Mouse (Mus musculus) forebrain, embryonic 14.5 days (tissue): ENCODE data around the gene Mb. TPM values are rescaled to one million over a fixed set of nuclear protein-coding genes. Genes with fewer than 3 reads are reported as not detected.

Experiments used
- ATAC-seq: fragments of 200-750 bp; cut with Nextera tagmentation; 2 replicates; pipeline ENCODE4 v1.8.0; 2017; ENCODE audit warnings: mild to moderate bottlenecking, moderate library complexity
- DNase-seq: peaks from one replicate; pipeline ENCODE4 v3.0.0-alpha.2; 2015; ENCODE audit warnings: low spot score
- H3K27ac ChIP-seq: fragments of 300-500 bp; sonication (generic); 2 replicates; pipeline ENCODE4 v1.5.1; 2014; ENCODE audit warnings: low read depth, mild to moderate bottlenecking, control low read depth, low read length, moderate library complexity
- H3K27me3 ChIP-seq: fragments of 300-500 bp; sonication (generic); replicated peaks from 2 replicates; pipeline ENCODE4 v1.6.1; 2014; ENCODE audit warnings: low read length, control low read depth, mixed read lengths; ENCODE audit not compliant: control insufficient read depth, insufficient read depth
- H3K36me3 ChIP-seq: fragments of 300-500 bp; sonication (generic); 2 replicates; pipeline ENCODE4 v1.6.1; 2014; ENCODE audit warnings: low read length, control low read depth; ENCODE audit not compliant: control insufficient read depth, insufficient read depth
- H3K4me1 ChIP-seq: fragments of 300-500 bp; sonication (generic); 2 replicates; pipeline ENCODE4 v1.6.1; 2014; ENCODE audit warnings: antibody characterized with exemption, low read length, control low read depth; ENCODE audit not compliant: control insufficient read depth, insufficient read depth
- H3K4me2 ChIP-seq: fragments of 300-500 bp; sonication (generic); 2 replicates; pipeline ENCODE4 v1.6.1; 2014; ENCODE audit warnings: mild to moderate bottlenecking, control low read depth, low read length
- H3K4me3 ChIP-seq: fragments of 300-500 bp; sonication (generic); 2 replicates; pipeline ENCODE4 v1.5.1; 2014; ENCODE audit warnings: low read depth, low read length, control low read depth
- H3K9ac ChIP-seq: fragments of 300-500 bp; sonication (generic); 2 replicates; pipeline ENCODE4 v1.6.1; 2014; ENCODE audit warnings: mild to moderate bottlenecking, low read length, control low read depth, moderate library complexity
- H3K9me3 ChIP-seq: fragments of 300-500 bp; sonication (generic); replicated peaks from 2 replicates; pipeline ENCODE4 v1.6.1; 2016; ENCODE audit warnings: low read length, control low read depth, mixed read lengths; ENCODE audit not compliant: control insufficient read depth
- WGBS: fragments of 180-500 bp; shearing (Covaris S2); extraction: QIAGEN DNeasy Blood & Tissue Kit; methylation state at CpG from one replicate; pipeline ENCODE4 v1.1.7; 2014; 5-methylcytosine and 5-hydroxymethylcytosine counted together
- polyA plus RNA-seq: library from polyadenylated mRNA; unstranded; fragments of >200 nt; fragmentation: Nextera tagmentation; extraction: Ambion mirVana; gene quantifications from 2 replicates; pipeline ENCODE4 v1.2.1, GENCODE M21; 2014

Gene Mb
- polyA plus RNA-seq, result 0.40 TPM in 1 of 2 replicates, not detected in the other

- Histone ChIP-seq H3K4me3 (no peak within 1 kb of the TSS), H3K4me1 (peaks cover 5% of the 10 kb centered on the region; the same call in 1 of the 2 replicates), H3K9me3 (no peaks in the 10 kb centered on the region), H3K36me3 (no peaks in the 10 kb centered on the region), H3K27me3 (no peaks in the 10 kb centered on the region), H3K4me2 (no peak within 1 kb of the TSS), H3K9ac (no peak within 1 kb of the TSS), H3K27ac (no peak within 1 kb of the TSS)
- WGBS, result 92% methylated on average over 10 of the region's 10 CpGs
- DNase-seq (no peak), ATAC-seq (no peak)
Observed at GRCm38 (mm10) chr15:77050570-77050969, at the start of gene Mb. Mb (minus strand) TSS chr15:77050670.

DNA sequence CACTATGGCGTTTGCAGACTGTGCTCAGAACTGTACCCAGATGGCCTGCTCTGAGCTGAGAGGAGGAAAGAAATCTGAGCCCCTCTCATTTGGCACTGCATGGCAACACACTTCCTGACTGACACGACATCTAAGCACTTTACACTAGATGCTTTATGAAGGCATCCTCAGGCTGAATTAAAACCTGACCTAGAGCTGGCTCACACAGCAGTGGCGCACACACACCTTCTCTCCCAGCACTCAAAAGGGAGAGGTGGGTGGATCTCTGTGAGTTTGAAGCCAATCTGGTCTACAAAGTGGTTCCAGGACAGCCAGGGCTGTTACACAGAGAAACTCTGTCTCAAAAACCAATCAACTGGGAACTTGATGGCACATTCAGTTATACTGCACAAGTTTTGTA is 49.3 kb upstream of the Mb start:
- Histone ChIP-seq H3K36me3 (peaks cover 55% of the 10 kb centered on the region), H3K4me3 (no peak overlapping the region), H3K9me3 (no peaks in the 10 kb centered on the region), H3K9ac (no peak overlapping the region), H3K27me3 (no peaks in the 10 kb centered on the region), H3K4me1 (no peaks in the 10 kb centered on the region), H3K27ac (no peak overlapping the region), H3K4me2 (no peak overlapping the region)
- WGBS, result 67% methylated on average over 3 of the region's 3 CpGs
- ATAC-seq (no peak), DNase-seq (no peak)

DNA sequence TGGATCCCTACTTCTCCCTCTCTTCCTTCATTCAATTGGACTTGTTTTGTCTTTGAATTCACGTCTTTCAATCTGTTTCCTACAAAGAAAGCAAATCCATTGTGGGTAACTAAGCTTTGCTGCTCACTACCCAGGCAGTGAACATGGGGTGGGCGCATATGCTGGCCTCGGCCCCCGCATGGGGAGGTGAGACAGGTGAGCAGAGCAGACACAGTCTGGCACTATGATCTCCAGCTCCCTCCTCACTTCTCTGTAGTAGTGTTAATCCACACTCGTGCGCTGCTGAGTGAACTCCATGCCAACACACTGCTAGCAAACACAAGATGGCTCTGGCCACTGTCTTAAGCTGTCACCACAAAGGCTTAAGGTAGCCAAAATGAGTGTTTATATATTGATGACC is 46.9 kb upstream of the Mb start:
- H3K9me3 ChIP-seq, result no peaks in the 10 kb centered on the region
- H3K36me3 ChIP-seq, result peaks cover 73% of the 10 kb centered on the region
- no peak for DNase-seq
- no peak for ATAC-seq
- no peak overlapping the region for H3K27ac ChIP-seq
- no peak overlapping the region for H3K4me2 ChIP-seq
- H3K9ac ChIP-seq, result no peak overlapping the region
- no peaks in the 10 kb centered on the region for H3K27me3 ChIP-seq
- H3K4me3 ChIP-seq, result no peak overlapping the region
- 83% methylated on average over 6 of the region's 6 CpGs for WGBS
- H3K4me1 ChIP-seq, result no peaks in the 10 kb centered on the region

GRCm38 (mm10) chr15:77095216-77095615 is 44.7 kb upstream of the Mb start:
- no peak overlapping the region for H3K4me3 ChIP-seq
- no peaks in the 10 kb centered on the region for H3K9me3 ChIP-seq
- H3K36me3 ChIP-seq, result peaks cover 76% of the 10 kb centered on the region
- no peak for ATAC-seq
- 96% methylated on average over 1 of the region's 1 CpGs for WGBS
- H3K9ac ChIP-seq, result no peak overlapping the region
- no peak overlapping the region for H3K27ac ChIP-seq
- H3K4me1 ChIP-seq, result no peaks in the 10 kb centered on the region
- no peak for DNase-seq
- H3K27me3 ChIP-seq, result no peaks in the 10 kb centered on the region
- no peak overlapping the region for H3K4me2 ChIP-seq

GRCm38 (mm10) chr15:77094431-77094830 is 44.0 kb upstream of the Mb start:
- 96% methylated on average over 13 of the region's 13 CpGs for WGBS

GRCm38 (mm10) chr15:77091394-77091793 is 40.9 kb upstream of the Mb start:
- H3K4me3 ChIP-seq, result no peak overlapping the region
- no peaks in the 10 kb centered on the region for H3K27me3 ChIP-seq
- H3K9me3 ChIP-seq, result no peaks in the 10 kb centered on the region
- 76% methylated on average over 4 of the region's 4 CpGs for WGBS
- H3K36me3 ChIP-seq, result peaks cover 70% of the 10 kb centered on the region
- DNase-seq (no peak), ATAC-seq (no peak)
- no peaks in the 10 kb centered on the region for H3K4me1 ChIP-seq
- no peak overlapping the region for H3K9ac ChIP-seq
- no peak overlapping the region for H3K27ac ChIP-seq
- no peak overlapping the region for H3K4me2 ChIP-seq

More at GRCm38 (mm10) chr15:77094431-77094830, 44.0 kb upstream of the Mb start:
- Histone ChIP-seq H3K9ac (no peak overlapping the region), H3K4me1 (no peaks in the 10 kb centered on the region), H3K27ac (no peak overlapping the region), H3K27me3 (no peaks in the 10 kb centered on the region), H3K9me3 (no peaks in the 10 kb centered on the region), H3K36me3 (peaks cover 76% of the 10 kb centered on the region), H3K4me2 (no peak overlapping the region), H3K4me3 (no peak overlapping the region)
- no peak for ATAC-seq
- no peak for DNase-seq

- no peak overlapping the region for H3K27ac ChIP-seq
- no peak overlapping the region for H3K9ac ChIP-seq
- no peaks in the 10 kb centered on the region for H3K27me3 ChIP-seq
- no peaks in the 10 kb centered on the region for H3K9me3 ChIP-seq
- ATAC-seq (no peak), DNase-seq (no peak)
- no peak overlapping the region for H3K4me2 ChIP-seq
- no peak overlapping the region for H3K4me3 ChIP-seq
- no peaks in the 10 kb centered on the region for H3K4me1 ChIP-seq
- 88% methylated on average over 5 of the region's 5 CpGs for WGBS
- peaks cover 67% of the 10 kb centered on the region for H3K36me3 ChIP-seq
Observed at GRCm38 (mm10) chr15:77090531-77090930, 40.1 kb upstream of the Mb start.

GRCm38 (mm10) chr15:77089249-77089648 is 38.8 kb upstream of the Mb start:
- Histone ChIP-seq H3K27me3 (no peaks in the 10 kb centered on the region), H3K4me3 (no peak overlapping the region), H3K4me2 (no peak overlapping the region), H3K9ac (no peak overlapping the region), H3K4me1 (no peaks in the 10 kb centered on the region), H3K36me3 (peaks cover 72% of the 10 kb centered on the region), H3K9me3 (no peaks in the 10 kb centered on the region), H3K27ac (no peak overlapping the region)
- ATAC-seq (no peak), DNase-seq (no peak)
- WGBS, result 80% methylated on average over 11 of the region's 11 CpGs

DNA sequence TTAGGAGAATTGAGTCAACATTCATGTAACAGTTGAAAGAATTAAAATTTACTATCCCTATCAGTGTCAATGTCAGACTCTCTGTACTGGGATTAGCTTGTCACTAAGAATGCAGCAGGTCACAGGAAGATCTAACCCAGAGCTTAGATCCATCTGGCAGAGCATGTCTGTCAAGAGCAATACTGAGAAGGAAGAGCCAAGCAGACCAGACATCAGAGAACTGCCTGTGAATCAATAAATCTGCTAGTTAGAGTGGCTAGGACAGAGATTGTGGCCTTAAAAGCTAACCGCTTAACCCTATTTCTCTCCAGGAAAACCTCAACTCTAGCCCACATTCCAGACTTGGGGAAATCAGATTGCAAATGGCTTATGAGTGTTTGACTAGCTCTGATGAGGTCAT is 36.0 kb upstream of the Mb start:
- H3K9me3 ChIP-seq, result no peaks in the 10 kb centered on the region
- no peaks in the 10 kb centered on the region for H3K27me3 ChIP-seq
- no peak overlapping the region for H3K9ac ChIP-seq
- ATAC-seq (no peak), DNase-seq (no peak)
- peaks cover 74% of the 10 kb centered on the region for H3K36me3 ChIP-seq
- H3K4me3 ChIP-seq, result no peak overlapping the region
- H3K4me2 ChIP-seq, result no peak overlapping the region
- H3K27ac ChIP-seq, result no peak overlapping the region
- WGBS, result 100% methylated on average over 1 of the region's 1 CpGs
- H3K4me1 ChIP-seq, result no peaks in the 10 kb centered on the region
